Mouse (Mus musculus): ENCODE results near the gene Vcp.
A peak's percentile ranks its signal among the peaks of the same experiment; 100 is the strongest.
"Not testable (repeated sequence)": the region's sequence is repeated elsewhere in the genome, so short reads cannot be mapped to it uniquely, and the experiment has no call there.

The Vcp gene

GRCm38 (mm10) chr4:43029121-43029520 is 28.8 kb upstream of the Vcp start:
- no peak for DNase-seq

DNA sequence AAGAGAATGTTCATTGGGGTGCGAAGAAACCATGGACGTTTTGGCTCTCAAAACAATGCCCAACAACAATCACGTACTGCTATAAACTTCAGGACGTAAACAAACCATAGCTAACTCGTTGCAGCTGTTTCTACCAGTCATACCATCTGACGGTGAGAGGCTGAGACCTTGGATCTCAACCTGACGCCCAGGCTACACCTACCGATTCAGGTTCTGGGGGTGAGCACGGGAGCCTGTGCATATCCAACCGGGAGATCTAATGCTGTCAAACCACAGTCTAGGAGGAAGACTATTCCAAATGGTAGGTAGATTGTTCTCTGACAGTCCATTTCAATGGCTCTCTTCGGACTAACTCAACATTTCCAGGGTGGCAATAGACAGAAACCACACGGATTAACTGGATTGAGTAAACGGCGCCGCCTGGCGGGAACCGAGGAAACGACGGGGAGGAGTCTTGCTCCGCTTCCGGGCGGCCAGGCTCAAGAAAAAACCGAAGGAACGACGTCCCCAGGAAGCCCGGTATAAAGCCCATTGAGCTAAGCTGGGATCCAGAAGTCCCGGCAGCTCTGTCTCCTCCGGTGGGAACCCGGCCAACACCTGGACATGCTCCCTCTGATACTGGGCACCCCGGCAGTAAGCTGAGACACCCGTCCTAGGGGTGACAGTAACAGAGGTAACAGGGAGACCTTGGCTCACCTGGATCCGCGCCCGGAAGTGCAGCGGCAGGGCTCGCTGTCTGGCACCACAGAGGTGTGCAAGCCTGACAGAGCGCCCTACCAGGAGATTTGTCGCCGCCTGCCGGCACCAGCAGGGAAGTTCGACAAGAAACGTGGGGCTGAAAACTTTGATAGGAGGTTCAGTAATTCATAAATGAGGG is 25.0 kb upstream of the Vcp start, which contains the start of gene Pigo:
TSS of gene Pigo (minus strand) at position 736 of the 877 bp plus-strand sequence.
- peak; percentile 94 for DNase-seq

- no peak for DNase-seq
Measured at GRCm38 (mm10) chr4:43024673-43025072, 24.4 kb upstream of the Vcp start.

DNA sequence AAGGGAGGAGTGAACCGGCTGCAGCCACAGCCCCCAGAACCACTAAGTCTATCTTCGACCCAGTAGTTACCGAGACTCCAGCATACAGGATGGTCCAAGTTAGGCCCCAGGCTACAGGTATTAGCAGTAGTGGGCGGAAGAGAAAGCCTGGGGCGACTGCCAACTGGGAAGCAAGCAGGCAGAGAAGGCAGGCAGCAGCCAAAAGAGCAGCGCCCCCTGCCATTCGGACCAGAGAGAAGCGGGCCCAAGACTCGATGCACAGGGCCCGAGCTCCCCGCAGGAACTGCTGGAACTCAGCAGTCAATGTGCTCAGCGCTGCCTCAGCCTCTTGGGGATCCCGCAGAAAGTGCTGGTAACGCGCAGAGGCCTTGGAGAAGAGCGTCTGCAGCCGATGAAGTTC is 21.0 kb upstream of the Vcp start:
- DNase-seq = no peak

DNA sequence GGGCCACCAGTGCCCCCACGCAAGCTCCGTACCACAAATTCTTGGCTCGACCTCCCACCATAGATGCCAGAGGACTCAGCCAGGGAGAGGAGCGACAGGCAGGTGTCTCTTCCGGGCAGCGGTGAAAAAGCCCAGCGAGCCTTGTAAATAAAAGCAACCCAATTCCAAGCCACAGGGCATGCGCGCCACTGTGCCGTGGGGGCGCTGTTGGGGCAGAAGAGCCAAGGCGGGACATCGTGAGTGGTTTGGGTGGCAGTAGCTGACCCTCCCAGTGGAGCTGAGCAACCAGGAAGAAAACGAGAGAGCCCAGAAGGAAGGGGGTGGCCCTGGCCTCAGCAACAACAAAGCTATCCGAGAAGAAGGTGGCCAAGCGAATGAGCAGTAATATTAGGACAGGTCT is 20.6 kb upstream of the Vcp start:
- no peak for DNase-seq

DNA sequence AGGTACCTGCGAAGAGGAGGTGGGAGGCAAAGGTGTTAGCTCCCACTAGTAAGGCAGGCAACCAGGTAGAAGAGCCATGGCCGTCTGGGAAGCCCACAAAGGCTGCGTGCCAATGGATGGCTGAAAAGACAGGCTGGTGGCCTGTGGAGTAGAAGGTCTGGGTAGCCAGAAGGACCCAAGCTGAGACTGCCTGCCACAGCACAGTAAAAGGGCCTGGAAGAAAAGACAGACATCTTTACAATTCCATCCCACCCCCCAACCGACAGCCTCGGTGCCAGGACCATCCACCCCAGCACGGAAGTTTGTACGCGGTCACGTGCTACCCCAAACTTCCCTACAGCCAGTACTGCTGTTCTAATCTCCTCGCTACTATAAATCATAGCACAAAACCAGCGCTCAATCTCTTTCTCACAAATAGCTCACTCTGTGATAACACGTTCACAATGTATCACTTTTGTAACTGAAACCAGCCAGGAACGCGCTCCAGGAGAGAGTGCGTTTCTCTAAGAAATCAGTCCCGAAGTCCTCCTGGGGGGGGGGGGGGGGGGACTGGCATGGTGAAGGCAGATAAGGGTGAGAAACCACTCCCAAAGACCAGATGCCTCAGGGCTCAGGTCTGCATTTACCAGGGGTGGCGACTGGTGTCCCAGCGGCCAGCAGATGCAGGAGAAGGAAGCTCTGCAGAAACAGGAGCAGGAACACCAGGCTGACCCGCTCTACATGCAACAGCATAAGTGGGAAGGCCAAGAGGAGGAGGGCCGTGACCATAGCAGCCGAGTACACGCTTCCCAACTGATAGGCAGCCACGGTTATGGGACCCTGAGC is 19.5 kb upstream of the Vcp start:
- DNase-seq = no peak

GRCm38 (mm10) chr4:43019176-43019575 is 18.9 kb upstream of the Vcp start:
- no peak for DNase-seq

DNA sequence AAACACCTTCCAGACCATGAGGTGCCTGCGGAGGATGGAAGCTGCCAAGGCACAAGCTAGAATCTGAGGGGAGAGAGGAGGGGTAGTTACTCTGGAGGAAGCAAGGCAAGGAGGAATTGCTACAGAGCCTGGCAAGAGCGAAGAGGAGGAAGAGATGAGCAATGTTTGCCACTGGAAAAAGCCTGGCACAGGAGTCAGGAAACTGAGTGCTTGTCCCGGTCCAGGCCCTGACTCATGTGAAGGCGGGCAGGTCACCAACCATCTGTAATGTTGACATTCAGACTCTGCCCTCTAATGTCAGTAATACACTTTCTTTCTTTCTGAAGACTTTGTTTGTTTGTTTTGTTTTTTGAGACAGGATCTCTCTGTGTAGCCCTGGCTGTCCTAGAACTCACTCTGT is 17.8 kb upstream of the Vcp start:
- no peak for DNase-seq

GRCm38 (mm10) chr4:43012091-43012490 is 11.8 kb upstream of the Vcp start:
- DNase-seq = no peak

DNA sequence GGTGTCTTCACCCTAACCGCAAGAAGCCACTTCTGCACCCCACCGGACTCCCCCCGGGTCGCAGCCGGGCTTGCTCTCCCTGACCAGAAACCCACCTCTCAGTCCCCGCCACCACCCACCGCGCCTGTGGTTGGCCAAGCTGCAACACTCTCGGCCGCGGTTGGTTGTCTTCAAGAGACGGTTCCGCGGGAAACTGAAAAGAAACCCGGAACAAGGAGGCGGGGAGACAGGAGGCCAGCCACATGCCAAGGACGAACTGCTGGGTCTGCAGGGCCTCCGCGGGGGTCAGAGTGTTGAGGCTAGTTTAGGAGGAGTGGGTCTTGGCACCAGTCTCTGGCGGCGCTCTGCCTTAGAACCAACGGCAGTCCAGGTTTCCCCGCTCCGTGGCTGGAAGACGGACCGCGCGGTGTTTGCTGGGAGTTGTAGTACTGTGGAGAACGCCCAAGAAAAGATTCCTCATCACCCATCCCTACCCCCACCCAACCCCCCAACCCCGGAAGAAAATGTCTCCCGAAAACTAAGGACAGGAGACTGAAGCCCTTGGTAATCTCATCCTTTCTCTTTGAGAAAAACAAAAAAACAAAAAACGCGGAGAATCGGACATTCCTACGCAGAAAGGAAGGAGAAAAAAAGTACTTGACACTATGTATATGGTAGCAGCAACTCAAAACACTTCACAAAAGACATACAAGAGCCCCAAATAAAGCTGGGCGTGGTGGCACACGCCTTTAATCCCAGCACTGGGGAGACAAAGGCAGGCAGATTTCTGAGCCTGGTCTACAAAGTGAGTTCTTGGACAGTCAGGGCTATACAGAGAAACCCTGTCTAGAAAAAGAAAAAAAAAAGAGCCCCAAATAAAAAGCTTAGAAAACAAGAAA is 10.1 kb upstream of the Vcp start, which contains the start of gene Fancg:
TSS of gene Fancg (minus strand) at position 346 of the 878 bp plus-strand sequence.
- DNase-seq = peak; percentile 88

- no peak for DNase-seq
Measured at GRCm38 (mm10) chr4:43005765-43006164, 5.5 kb upstream of the Vcp start.

DNA sequence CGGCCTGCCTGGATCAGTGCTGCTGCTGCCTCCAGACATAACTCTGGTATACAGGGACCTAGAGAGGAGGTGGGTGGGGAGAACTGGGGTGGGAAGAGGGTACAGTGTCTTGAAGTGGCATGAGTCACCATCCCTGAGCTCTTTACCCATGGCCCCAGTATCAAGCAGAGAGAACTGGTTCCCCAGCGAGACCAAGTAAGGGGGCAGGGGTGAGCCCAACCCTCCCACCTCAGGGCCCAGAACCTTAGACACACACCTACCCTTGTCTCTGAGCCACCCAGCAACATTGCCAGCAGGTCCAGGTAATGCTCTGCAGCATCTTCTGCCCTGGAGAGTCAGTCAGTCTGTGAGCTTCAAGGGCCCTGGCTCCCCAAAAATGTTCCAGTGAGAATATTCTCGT is 4.6 kb upstream of the Vcp start:
- DNase-seq = no peak

DNA sequence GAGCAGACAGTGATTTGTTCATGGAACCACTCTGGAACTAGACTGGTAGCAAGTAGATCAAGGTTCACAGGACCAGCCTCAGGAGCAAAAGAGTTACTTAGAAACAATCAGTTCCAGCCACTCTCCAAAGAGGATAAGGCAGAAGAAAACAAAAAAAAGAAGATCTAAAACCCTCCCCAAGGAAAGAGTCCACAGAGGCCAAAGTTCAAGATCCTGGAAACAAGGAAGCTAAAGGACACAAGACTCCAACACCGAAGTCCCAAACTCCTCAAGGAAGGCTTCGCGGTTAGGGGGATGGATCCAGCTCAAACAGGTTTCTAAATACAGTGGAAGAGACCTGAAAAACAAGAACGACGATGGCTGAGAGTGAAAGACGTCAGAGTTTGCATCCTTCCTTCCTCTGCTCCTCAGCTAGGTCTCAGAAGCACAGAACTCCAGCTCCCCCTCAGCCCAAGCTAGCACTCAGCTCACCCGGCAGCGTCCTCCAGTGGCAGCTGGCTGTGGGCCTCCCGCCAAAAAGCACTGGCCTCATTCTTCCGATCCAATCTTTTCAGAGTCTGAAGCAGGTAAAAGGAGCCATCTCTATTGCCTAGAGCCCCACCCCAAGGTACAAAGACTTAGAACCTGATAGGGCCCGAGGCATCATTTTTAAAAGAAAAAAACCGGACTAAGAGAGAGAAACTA is 2.6 kb upstream of the Vcp start:
- no peak for DNase-seq

DNA sequence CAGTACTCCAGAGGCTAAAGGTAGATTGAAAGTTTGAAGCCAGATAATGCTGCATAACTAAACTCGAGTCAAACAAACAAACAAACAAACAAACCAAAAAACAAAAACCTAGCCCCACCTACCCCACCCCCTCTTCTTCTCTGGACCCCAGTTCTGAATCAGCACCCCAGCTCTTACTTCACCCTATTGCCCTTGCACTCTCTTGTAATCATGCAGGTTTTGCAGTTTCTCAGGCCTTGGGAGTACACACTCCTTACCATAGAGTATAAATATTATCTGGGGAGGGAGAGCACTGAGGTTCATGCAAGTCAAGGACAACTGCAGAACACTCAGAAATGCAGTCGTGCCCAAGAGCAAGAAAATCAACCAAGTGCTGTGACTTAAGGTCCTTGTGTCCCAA is 965 bp upstream of the Vcp start:
- no peak for DNase-seq

DNA sequence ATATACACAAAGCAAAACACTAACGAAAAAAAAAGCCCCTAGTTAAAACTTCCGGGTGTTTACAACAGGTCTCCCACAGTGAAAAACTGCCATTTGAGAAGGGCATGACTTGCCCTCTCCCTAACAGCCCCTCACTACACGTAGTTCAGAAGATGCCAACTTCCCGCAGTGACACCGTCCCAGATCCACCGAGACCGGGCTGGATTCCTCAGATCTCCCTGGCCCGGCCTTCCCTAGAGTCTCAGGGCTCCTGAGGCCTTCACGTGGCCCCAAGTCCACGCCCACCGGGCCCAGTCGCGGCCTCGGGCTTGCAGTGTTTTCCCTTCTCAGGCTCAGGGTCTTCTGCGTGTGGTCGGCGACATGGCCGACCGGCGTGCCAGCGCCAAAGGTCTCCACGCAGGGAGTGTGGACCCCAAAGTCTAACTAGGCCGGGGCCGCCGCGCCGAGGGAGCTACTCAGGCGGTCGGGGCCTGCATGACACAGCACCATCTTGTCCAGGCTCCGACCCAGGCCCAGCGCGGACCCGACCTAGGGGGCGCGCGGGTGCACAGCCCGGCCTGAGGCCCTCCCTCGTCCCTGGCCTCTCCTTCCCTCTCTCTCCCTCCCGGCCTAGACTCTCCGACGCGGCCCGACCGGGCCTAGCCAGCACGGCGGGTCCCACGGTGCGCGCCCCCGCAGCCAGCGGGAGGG is 711 bp downstream of the Vcp start:
- peak; percentile 63 for DNase-seq

DNA sequence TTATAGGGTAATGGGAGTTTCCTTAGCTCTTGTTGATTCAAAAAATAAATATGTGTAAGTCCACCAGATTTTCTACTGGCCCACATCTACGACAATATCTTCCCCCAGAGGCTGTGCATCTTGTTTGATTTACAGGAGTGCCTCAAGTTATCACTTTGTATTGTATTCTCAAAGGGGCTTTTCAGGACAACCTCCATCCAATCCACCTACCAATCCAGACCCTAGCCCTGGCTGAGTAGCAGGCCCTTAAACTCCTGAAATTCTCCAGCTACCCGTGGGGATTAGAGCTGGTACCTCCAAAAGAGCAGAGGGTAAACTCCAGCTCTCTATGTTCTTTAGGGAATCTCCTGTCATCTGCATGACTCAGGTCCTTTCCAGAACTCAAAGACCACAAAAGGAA is 2.3 kb downstream of the Vcp start:
- no peak for DNase-seq

- DNase-seq = no peak
Measured at GRCm38 (mm10) chr4:42988296-42988695, 12.0 kb downstream of the Vcp start.

DNA sequence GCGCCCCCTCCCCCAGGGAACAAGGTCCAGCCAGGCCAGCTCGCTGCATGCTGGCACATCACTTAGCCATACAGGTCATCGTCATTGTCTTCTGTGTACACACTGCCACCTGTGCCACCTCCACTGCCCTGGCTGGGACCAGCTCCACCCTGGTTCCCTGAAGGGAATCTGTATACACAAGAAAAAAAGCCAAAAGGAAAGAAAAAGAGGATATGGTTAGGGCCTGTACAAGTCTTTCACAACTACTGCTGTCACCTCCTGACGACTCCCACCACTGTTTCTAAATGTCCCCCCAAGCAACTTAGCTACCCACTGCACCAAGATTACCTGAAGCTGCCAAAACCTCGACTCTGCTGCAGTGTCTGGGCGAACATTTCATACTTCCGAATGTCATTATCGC is 19.8 kb downstream of the Vcp start:
- not testable (repeated sequence) for DNase-seq

GRCm38 (mm10) chr4:42978062-42978461 is 22.2 kb downstream of the Vcp start:
- no peak for DNase-seq

DNA sequence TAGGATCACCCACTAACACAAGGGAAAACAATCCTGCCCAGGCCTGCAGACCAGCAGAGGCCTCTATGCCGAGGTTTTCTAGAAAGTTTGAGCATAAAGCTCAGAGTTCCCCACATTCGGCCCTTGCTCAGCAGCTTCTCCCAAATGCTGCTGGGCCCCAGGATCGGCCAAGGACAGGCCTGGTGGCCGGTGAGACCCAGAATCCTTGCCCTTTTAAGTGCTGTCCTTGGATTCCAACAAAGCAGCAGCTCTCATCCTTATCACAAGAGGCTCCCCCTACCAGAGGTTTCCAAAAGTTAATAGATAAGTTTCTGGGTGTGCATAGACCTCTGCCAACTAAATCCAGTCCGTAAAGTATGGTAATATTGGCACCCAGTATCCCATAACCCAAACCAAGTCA is 26.4 kb downstream of the Vcp start:
- no peak for DNase-seq

- no peak for DNase-seq
Measured at GRCm38 (mm10) chr4:42972952-42973351, 27.4 kb downstream of the Vcp start.

GRCm38 (mm10) chr4:42969304-42969703 is 31.0 kb downstream of the Vcp start, which contains the start of gene 1700022I11Rik:
Gene 1700022I11Rik, plus strand, starts transcription at chr4:42969604.
- DNase-seq = no peak

Data from right cerebral cortex, adult 18-20 months (tissue).